Mouse (Mus musculus): ENCODE results near the gene Evc2.

DNA sequence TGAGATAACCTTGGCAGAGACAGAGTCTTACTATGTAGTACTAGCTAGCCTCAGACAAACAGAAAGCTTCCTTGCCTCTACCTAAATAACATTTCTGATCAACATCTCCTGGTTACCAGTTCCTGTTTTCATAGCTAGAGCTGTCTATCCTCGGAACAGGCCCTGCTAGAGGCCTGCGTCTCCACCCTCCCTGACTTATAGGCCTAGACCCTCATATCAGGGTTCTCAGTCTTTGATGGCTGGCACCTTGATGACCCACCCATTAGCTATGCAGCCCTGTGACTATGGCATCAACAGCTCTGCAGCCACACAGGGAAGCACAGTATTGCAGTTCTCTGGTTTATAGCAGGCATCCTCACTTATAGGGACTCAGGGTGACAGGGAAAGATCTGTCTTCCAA, 119.5 kb downstream of the Evc2 start:
- TF ChIP-seq CTCF (IDR thresholded peaks at IDR 0.05; ENCODE audit: borderline replicate concordance, insufficient read depth, low read depth, low read length): no peak
- no peak for TF ChIP-seq POLR2A (IDR thresholded peaks at IDR 0.05; ENCODE audit: borderline replicate concordance, insufficient read depth, low read length)
